Mouse (Mus musculus): ENCODE measurements around the gene Fzd7. TPM values are rescaled to one million over a fixed set of nuclear protein-coding genes. Genes with fewer than 3 reads are reported as not detected.

Gene Fzd7
- total RNA-seq, 2 experiments from 2014 or later = 3.2 to 5.9 TPM

Other genes starting within 250 kb of the Fzd7 start
- gene Als2, start 245.2 kb upstream of the Fzd7 start, total RNA-seq (2015) = 2.1 and 3.1 TPM in 2 replicates
- gene Als2, start 245.2 kb upstream of the Fzd7 start, total RNA-seq (2017) = 4.8 and 5.1 TPM in 2 replicates
- not detected in 2 replicates for gene Cdk15, start 225.5 kb upstream of the Fzd7 start, total RNA-seq (2015)
- gene Cdk15, start 225.5 kb upstream of the Fzd7 start, total RNA-seq (2017) = not detected in 2 replicates
- gene Gm973, start 33.8 kb downstream of the Fzd7 start, total RNA-seq (2015) = 0.47 and 2.9 TPM in 2 replicates
- gene Gm973, start 33.8 kb downstream of the Fzd7 start, total RNA-seq (2017) = 2.8 and 9.0 TPM in 2 replicates
- 209 and 219 TPM in 2 replicates for gene Sumo1, start 188.4 kb downstream of the Fzd7 start, total RNA-seq (2015)
- 145 TPM in 2 replicates for gene Sumo1, start 188.4 kb downstream of the Fzd7 start, total RNA-seq (2017)
- gene Nop58, start 202.5 kb downstream of the Fzd7 start, total RNA-seq (2015) = 36.6 and 56.2 TPM in 2 replicates
- 280 and 284 TPM in 2 replicates for gene Nop58, start 202.5 kb downstream of the Fzd7 start, total RNA-seq (2017)